Mouse (Mus musculus): Measurements from ENCODE around the gene Lck.
A peak's percentile ranks its signal among the peaks of the same experiment; 100 is the strongest.

Lck gene

GRCm38 (mm10) chr4:129573430-129573829 lies at the start of gene Lck:
Gene Lck, minus strand, starts transcription at chr4:129573641.
- no peak for DNase-seq

GRCm38 (mm10) chr4:129622803-129623535 lies 49.5 kb upstream of the Lck start:
- no peak for DNase-seq

GRCm38 (mm10) chr4:129622120-129622802 lies 48.8 kb upstream of the Lck start:
- DNase-seq = no peak

- peak; percentile 43 for DNase-seq
Measured at GRCm38 (mm10) chr4:129621283-129621841, 47.9 kb upstream of the Lck start.

- no peak for DNase-seq
Measured at GRCm38 (mm10) chr4:129620419-129621282, 47.2 kb upstream of the Lck start.

- peak; percentile 94 for DNase-seq
Measured at GRCm38 (mm10) chr4:129618786-129619691, 45.6 kb upstream of the Lck start, which contains the start of gene Iqcc. Gene Iqcc, minus strand, starts transcription at chr4:129619099.

DNA sequence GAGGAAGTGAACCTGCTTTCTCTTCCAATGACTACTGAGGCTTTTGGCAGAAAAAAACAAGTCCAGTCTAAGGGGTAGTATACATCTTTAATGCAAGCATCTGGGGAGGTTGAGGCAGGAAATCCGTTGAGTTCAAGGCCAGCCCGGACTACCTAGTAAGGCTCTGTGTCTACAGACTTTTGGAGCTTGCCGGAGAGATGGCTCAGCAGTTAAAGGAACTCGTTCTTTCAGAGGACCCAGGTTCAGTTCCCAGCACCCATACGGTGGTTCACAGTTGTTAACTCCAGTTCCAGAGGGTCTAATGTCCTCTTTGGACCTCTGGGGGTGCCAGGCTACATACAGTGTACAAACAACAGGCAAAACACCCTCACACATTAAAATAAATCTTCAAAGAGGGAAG lies 44.6 kb upstream of the Lck start:
- DNase-seq = no peak

DNA sequence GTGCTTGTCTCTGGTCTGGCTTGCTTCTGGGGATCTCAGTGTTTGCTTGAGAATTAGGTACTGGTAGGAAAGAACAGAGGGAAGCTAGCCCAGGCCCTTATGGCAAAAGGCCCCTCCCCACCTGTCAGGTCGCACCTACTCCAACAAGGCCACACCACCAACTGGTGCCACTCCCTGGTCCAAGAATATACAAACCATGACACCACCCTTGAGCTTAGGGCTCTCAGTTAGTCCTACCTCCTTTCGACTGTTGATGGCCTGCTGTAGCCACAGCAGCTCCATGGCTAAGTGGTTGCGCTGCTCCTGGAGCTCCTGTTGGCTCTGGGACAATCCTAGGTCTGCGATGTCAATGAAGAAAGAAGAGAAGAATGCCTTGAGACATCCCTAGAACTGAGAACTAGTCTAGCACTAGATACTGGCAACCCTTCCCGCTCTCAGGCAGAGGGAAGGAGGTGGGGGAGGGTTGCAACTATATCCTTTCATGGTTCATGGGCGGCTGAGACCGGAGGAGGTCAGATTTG lies 43.7 kb upstream of the Lck start:
- DNase-seq = no peak

- DNase-seq = no peak
Measured at GRCm38 (mm10) chr4:129616631-129617030, 43.2 kb upstream of the Lck start.

DNA sequence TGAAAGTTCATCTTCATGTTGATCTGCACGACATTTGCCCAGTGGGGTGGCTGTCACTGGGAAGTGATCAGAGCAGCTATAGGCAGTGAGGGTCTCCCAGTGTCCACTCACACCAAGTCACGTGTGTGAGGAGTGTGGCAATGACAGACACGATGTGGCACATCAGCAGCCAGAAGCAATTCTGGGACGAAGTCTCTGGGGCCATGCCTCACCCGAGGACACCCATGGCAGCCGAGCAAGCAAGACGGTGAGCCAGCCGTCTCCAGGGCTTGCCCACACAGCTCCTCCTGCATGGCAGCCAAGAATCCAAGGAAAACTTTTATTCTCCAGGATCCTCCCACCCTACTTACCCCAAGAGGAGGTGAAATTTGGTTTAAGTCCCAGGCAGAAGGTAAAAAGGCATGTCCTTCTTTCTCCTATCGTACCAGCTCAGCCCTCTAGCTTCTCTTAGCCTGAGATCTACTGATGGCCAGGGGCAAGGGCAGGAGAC lies 42.4 kb upstream of the Lck start:
- no peak for DNase-seq

GRCm38 (mm10) chr4:129614093-129614492 lies 40.7 kb upstream of the Lck start, which contains the start of gene Dcdc2b:
Gene Dcdc2b, minus strand, starts transcription at chr4:129614257.
- peak; percentile 11 for DNase-seq

DNA sequence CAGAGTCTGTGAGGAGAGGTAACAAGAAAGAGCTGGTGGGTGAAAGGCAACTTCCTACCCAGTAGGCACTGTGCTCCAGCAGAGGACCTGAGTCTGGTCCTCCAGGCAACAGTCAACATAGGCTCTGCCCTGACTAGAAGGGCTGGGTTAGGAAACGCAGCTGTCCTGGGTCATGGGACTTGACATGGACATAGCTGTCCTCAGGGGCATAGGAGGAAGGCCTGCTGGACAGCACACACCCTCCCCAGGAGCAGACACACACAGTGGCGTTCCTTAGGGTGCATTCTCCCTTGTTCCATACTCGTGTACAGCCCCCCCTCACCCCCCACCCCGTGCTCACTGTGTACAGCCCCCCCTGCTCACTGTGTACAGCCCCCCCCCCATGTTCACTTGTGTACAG lies 37.0 kb upstream of the Lck start:
- no peak for DNase-seq

DNA sequence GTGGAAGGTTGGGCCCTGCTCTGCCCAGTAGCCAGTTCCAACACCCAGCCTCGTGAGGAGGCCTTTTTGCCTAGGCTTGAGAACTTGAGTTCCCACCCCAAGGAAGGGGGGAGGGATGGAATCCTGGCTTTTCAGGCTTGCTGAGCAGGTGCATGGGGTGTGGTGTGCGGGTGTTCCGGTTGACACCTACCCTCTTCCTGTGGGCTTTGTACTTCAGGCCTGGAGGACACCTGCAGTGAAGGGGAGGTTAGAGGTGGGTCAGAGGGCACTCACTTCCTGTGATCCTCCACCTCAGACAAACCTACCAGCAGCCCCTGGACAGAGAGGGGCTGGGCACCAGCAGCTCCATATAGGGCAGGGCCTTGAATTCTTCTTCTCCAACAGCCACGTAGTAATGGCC lies 36.6 kb upstream of the Lck start:
- no peak for DNase-seq

- no peak for DNase-seq
Measured at GRCm38 (mm10) chr4:129609139-129609631, 35.7 kb upstream of the Lck start.

- peak; percentile 78 for DNase-seq
Measured at GRCm38 (mm10) chr4:129608426-129609025, 35.1 kb upstream of the Lck start.

GRCm38 (mm10) chr4:129600233-129601158 lies 27.1 kb upstream of the Lck start, which contains the start of the genes Eif3i and Tmem234:
Gene Eif3i, minus strand, starts transcription at chr4:129600648.
Gene Tmem234, plus strand, starts transcription at chr4:129600668.
- DNase-seq = peak; percentile 85

DNA sequence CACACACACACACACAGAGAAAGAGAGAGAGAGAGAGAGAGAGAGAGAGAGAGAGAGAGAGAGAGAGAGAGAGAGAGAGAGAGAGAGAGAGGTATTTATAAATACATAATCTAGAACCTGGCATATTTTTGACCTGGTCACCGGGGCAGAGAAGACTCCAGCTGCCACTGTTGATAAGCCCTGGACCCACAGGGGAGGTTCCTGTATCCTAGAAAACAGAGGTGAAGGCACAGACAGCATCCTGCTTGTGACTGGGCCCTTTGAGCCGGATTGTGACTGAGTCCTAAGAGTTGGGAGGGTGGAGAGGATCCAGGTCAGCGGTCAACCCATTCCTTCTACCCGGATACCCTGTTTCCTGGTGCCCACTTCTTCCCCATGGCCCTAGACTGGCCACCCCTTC lies 15.4 kb upstream of the Lck start:
- DNase-seq = no peak

DNA sequence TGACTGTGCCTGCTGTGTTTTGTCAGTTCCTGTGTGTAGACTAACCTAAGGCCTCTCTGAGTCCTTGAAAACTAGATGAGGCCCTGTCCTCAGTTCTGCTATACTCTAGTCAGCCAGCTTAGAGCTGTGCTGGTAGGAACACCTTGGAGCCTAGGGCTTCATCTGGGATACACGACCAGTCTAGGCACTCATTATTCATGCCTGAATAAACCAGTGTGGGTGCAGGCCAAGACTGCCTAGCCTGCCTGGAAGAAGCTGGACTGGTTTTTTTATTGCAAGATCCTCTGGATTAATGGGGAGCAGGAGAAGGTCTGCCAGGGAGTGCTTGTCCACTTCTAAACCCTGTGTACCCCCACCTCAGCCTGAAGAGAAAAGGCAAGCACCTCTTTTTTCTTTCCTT lies 13.5 kb upstream of the Lck start:
- DNase-seq = peak; percentile 29

- no peak for DNase-seq
Measured at GRCm38 (mm10) chr4:129585773-129586172, 12.3 kb upstream of the Lck start.
